Mouse (Mus musculus) T-cell, adult 2 months (primary cell): ENCODE results near the gene Ghitm.
"Not testable (repeated sequence)": the region's sequence is repeated elsewhere in the genome, so short reads cannot be mapped to it uniquely, and the experiment has no call there.

Source experiments
- DNase-seq: peaks from one replicate; pipeline ENCODE4 v3.0.0; 2022; ENCODE audit warnings: low spot score

The Ghitm gene

GRCm38 (mm10) chr14:37135127-37135593 is at the start of gene Ghitm:
Ghitm (minus strand) TSS chr14:37135272.
- peak; percentile 98 for DNase-seq

- DNase-seq = no peak
Observed at GRCm38 (mm10) chr14:37184871-37185270, 49.8 kb upstream of the Ghitm start.

DNA sequence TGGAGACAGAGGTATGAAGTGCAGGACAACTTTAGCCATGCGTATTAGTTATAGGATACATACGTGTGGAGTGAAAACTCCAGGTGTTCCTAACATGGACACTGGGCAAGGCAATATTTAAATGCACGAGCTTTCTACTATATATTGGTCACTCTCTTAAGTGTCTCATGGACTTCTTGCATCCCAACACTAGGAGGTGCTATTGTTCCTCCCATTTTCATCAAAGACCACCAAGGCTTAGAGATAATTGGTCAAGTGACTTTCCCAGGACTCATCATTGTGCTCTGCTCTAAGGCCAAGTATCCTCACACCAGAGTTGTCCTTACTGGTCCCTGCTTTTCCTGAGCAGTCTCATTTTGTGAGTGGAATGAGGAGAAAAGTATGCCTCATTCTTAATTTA is 39.4 kb upstream of the Ghitm start:
- DNase-seq = no peak

GRCm38 (mm10) chr14:37165266-37165926 is 30.3 kb upstream of the Ghitm start:
- peak; percentile 3 for DNase-seq

DNA sequence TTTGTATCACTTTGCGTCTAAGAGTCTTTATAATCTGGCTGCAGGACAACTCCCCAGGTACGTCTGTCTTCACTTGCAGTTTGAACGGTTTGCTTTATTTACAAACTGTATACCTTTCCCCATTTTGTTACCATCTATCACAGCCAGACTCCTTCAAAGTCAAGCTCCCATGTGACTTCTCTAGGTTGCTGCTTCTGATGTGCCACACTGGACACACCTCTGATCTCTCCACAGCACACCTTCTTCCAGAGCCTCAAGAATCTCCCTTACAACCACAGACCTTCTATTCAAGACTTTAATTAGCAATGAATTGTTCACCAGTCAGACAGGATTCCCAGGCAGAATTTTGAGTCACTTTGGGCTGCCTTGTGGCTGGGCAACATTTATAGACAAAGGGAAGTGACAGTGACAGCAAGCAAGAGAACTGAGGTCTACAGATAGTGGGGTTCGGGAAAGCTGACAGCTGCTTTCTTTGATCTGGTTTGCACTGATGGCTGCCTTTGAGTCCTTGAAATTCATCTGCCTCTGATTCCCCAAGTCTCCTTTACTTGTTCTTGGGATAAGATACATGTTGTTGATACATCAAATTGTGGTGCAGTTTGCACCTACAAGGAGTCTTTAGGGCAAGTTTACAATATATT is 29.4 kb upstream of the Ghitm start:
- DNase-seq = no peak

GRCm38 (mm10) chr14:37163277-37163956 is 28.3 kb upstream of the Ghitm start:
- DNase-seq = no peak

DNA sequence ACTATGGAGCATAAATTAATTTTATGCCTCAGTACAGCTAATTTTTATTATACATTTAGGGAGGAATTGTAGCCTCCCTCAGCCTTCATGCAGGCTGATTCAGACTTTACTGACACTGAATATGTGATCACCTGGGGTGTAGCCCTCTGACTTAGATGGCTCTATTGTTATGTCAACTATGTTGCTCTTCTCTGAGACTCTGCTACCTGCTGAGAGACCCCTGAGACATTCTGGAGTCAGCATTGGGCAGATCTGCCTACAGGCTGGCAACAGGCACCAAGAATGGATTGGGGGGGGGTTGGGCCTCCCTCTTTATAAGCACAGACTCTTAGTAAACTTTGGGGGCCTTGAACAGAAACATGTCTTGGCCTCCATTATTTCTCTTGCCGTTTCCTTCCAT is 19.3 kb upstream of the Ghitm start:
- no peak for DNase-seq

DNA sequence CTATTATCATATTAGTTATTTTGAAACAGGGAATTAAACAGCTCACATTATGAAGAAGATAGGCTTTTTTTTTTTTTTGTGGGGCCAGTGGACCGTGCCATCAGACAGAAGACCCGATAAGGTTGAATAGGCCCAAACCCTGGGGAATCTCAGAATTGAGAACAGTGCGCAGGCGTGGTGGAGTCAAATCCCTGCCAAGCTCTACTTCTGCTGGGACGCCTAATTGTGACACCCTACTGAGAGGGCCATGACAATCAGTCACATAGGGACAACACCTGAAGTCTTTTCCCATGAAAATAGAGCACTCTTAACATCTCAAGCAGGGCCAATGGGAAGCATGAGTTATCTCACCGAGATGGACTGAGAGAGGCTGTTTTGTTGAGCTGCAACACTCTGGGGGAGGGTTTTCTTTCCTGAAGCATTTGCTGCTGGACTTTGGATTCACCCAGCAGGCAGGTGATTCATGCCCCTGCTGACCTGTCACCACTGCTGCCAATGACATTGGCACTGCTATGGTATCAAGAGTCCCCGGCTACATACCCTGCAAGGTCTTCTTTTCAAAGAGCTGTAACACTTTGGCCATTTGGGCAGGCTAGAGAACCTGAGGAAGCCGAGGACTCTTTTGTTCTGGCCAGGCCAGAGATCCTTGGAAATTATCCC is 4.1 kb upstream of the Ghitm start:
- DNase-seq = no peak

DNA sequence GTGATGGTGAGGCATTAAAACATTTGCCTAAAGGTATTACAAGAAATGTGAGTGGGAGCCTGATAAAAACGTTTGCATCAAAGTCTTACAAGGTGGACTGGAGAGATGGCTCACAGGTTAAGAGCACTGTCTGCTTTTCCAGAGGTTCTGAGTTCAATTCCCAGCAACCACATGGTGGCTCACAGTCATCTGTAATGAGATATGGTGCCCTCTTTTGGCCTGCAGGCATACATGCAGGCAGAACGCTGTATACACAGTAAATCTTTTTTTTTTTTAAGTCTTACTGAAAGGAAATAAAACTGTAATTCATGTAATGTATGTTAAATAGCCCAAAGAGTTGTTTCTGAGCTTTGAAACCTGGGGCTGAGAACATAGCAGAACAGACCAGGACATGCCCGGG is 2.5 kb upstream of the Ghitm start:
- DNase-seq = not testable (repeated sequence)

DNA sequence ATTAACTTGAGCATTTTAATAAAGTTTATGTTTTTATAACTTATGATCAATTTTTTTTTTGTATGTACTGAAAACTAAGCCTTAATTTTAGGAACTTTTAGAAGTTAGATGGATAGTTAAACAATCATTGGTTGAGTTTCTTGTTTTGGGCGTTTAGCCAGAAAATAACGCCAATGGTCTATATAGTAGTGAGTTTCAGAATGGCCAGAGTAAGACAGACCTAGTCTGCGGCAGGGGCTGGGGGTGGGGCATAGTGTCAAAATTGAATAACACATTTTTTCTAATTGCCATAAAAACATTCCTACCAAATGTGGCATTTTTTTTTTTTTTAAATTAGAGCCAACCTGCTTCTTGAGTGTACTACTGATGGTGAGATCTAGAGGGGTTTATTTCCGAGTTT is 1.0 kb upstream of the Ghitm start:
- no peak for DNase-seq

GRCm38 (mm10) chr14:37135671-37136070 is 599 bp upstream of the Ghitm start:
- DNase-seq = no peak

GRCm38 (mm10) chr14:37134304-37135126 is 557 bp downstream of the Ghitm start:
- DNase-seq = peak; percentile 48

- peak; percentile 37 for DNase-seq
Observed at GRCm38 (mm10) chr14:37127652-37128051, 7.4 kb downstream of the Ghitm start.

DNA sequence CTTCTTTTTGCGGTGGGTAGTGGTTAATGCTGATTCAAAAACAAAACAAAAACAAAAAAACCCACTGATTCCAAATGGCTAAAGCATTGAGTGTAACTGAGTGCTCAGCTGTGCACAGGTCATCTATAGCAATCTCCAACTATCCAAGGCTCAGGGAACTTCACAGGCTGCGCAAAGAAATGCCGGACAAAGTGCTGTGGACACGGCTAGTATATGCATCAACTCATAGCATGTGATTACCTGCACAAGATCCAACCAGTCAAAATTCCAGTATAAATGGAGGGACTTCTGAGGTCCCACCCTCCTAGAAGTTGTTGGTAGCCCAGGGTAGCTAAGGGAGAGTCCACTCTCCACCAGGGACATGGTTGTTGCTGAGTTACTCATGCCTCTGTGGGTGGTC is 15.8 kb downstream of the Ghitm start:
- no peak for DNase-seq

- DNase-seq = no peak
Observed at GRCm38 (mm10) chr14:37113922-37114321, 21.1 kb downstream of the Ghitm start, which contains the start of gene 2610528A11Rik. 2610528A11Rik (minus strand) TSS chr14:37114022.

- no peak for DNase-seq
Observed at GRCm38 (mm10) chr14:37112931-37113330, 22.1 kb downstream of the Ghitm start.

- DNase-seq = no peak
Observed at GRCm38 (mm10) chr14:37111371-37111770, 23.7 kb downstream of the Ghitm start.

GRCm38 (mm10) chr14:37110456-37110855 is 24.6 kb downstream of the Ghitm start:
- DNase-seq = no peak

DNA sequence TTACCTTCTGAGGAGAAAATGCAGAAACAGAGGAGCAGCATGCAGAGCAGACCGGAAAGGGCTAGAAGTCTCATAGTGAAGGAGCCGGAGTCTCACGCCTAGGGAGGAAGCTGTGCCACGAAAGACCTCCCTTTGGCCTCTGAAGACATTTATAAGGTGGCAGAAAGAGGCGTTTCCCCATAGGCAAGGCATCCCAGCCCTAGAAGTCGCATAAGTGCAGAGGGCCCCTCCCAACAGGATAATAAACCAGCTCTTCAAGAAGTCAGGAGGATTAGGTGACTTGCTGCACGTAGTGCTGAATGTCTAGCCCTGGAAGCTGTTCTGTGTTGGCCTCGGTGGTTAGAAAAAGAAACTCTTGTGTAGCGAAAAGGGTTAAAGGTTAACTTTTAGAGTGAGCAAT is 25.1 kb downstream of the Ghitm start:
- no peak for DNase-seq

- no peak for DNase-seq
Observed at GRCm38 (mm10) chr14:37109460-37109859, 25.6 kb downstream of the Ghitm start.

GRCm38 (mm10) chr14:37105846-37106245 is 29.2 kb downstream of the Ghitm start:
- DNase-seq = no peak

- DNase-seq = no peak
Observed at GRCm38 (mm10) chr14:37104747-37105146, 30.3 kb downstream of the Ghitm start.
